Mouse (Mus musculus): ENCODE measurements at regions not wholly inside any gene's neighbourhood (a gene's known extent, or its start where the extent isn't known, plus 50 kb on each side); places are given as distances from the start of the nearest gene placed in this dataset.
"Not testable (repeated sequence)": the region's sequence is repeated elsewhere in the genome, so short reads cannot be mapped to it uniquely, and the experiment has no call there.

DNA sequence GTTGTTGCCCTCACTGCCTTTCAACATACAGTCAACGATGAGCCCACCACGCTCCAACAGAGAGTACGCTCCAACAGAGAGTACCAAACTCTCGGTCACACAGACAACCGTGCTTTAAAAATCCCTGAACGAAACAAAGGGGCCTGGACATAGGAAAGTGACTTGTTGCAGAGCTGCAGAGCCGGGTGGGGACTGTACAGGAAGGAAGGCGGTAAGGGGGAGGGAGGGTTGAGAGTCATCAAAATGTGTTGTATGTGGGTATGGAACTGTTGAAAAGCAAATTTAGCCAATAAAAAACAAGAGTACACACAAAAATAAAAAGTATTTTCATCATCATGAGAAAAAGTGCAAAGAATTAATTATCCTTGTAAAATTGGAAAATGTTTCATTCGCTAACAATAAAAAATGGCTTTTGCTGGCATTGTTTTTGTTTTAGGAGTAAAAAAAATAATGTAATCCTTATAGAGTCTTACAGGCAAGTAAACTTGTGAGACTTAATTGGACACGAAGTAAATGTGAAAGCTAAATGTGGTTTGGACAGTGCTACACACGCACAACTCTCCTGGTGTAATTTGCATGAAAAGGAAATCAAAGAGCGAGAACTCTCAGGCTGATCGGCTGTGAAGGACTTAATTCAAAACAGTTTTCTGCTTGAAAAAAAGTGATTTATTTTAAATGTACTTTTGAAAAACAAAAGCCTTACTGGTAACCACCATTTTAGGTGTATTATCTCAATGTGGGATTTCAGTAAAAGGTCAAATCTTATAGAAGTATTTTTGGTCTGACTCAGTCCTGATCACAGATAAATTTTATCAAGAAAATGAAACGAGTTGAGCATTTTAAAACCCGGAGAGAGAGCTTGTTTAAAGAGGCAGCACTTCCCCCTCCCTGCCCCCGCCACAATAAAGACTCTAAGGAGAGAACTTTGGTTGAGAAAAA, 129.4 kb downstream of the Kcnrg start:
- in situ Hi-C loops (cut with MboI; ENCODE audit: low pct_unique_long_range_greater_than_20kb in 1 of 2, low sequenced_read_pairs in 2 of 2, unreplicated experiment in 1 of 2) = no loop called here

DNA sequence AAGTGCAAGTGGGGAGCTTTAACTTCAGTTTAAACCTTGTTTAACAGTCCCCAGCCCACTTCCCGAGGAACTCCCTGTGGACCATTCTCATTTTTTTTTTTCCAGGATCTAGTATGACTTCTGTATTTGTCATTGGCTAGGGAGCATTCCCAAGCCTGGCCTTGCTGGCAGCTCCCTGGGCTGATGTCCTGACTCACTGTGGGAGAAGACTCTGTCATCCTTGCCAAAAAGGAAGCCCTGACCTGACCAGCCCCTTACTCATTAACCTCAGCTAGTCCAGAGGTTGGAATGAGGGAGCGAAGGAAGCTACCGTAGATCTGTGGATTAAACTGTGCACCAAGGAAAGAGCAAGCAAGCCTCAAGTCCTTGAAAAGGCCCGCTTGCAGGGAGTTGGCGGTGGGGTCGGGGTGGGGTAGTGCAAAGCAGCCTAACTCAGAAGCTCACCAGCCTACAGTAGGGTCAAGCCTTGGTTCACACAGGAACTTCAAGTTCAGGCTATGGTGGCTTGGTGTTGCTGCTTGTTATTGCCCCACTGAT, 130.3 kb downstream of the Kcnrg start:
- in situ Hi-C loops (cut with MboI; ENCODE audit: low pct_unique_long_range_greater_than_20kb in 1 of 2, low sequenced_read_pairs in 2 of 2, unreplicated experiment in 1 of 2) = no loop called here

DNA sequence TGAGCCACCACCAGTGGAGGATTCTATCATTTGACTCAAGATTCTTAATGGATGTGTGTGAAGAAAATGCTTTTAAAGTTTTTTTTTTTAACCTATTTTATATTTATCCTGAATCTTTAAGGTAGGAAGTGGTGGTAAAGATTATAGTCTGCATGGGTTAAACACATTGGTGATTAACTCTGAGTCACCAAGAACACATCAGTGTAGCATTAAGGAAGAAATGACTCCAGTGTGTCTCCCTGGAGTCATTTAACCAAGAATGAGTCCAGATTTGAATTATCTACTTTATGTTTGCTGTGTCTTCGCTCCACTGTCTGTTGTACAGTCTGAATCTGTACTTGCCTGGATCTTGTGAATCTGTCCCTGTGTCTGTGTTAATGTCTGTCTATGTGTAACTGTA, 132.2 kb downstream of the Kcnrg start:
- in situ Hi-C loops (cut with MboI; ENCODE audit: low pct_unique_long_range_greater_than_20kb in 1 of 2, low sequenced_read_pairs in 2 of 2, unreplicated experiment in 1 of 2) = no loop called here

DNA sequence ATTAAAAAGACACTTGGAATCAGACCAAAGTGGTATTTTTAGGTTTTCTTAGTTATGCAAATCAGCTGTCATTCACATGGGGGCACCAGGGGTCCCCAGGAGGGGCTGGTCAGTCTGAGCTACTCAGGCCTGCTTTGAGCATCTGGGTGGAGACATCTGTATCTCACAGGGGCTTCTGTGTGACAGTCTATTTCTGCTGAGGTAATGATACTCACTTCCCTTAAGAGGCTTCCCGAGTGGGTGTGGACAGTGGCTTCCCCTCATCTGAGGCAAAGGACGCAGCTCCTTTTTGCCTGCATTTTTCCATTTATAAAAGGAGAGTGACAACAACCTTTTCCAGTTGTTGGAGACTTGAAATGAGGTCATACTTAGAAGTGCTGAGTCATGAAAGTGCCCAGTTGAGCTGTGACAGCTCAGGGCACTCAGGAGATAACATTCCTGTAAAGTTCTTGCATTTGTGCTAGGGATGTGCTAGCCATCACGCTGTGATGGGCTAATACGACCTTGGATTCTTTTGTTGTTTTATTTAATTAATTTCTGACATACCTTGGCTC, 136.7 kb downstream of the Kcnrg start:
- in situ Hi-C loops (cut with MboI; ENCODE audit: low pct_unique_long_range_greater_than_20kb in 1 of 2, low sequenced_read_pairs in 2 of 2, unreplicated experiment in 1 of 2) = no loop called here

DNA sequence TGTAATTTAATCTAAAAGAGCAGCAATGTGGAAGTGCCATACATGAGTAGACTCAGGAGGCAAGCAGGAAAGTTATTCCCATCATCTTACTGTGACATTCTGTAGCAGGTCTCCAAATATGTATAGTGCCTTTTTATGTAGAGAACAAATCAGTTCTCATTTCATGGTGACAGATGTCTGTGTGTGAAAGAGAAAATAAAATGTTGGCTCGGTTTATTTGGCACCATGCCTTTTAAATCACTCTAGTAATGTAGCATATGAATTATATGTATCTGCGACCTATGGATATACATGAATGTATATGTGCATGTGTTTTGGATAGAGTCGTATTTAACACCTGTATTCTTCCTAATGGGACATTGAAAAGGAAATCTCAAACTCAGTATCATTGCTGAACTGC, 146.2 kb downstream of the Kcnrg start:
- in situ Hi-C loops (cut with MboI; ENCODE audit: low pct_unique_long_range_greater_than_20kb in 1 of 2, low sequenced_read_pairs in 2 of 2, unreplicated experiment in 1 of 2) = no loop called here

DNA sequence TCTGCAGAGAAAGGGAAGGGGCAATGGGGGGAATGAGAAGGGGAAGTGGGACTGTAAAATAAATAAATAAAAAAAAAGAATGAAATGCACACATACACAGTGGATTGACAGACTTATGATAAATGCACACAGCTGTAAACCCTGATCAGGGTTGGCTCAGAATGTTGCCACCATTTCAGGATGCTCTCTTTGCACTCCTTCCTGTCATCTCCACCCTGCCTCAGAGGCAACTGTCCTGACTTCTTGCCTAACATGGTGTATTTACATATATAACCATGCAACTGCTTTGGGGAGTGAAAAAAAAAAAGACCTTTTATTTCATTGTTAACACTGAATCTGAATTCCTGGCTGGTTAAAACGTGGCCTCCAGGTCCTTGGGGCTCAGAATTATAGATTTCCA, 149.4 kb downstream of the Kcnrg start:
- in situ Hi-C loops (cut with MboI; ENCODE audit: low pct_unique_long_range_greater_than_20kb in 1 of 2, low sequenced_read_pairs in 2 of 2, unreplicated experiment in 1 of 2) = no loop called here

DNA sequence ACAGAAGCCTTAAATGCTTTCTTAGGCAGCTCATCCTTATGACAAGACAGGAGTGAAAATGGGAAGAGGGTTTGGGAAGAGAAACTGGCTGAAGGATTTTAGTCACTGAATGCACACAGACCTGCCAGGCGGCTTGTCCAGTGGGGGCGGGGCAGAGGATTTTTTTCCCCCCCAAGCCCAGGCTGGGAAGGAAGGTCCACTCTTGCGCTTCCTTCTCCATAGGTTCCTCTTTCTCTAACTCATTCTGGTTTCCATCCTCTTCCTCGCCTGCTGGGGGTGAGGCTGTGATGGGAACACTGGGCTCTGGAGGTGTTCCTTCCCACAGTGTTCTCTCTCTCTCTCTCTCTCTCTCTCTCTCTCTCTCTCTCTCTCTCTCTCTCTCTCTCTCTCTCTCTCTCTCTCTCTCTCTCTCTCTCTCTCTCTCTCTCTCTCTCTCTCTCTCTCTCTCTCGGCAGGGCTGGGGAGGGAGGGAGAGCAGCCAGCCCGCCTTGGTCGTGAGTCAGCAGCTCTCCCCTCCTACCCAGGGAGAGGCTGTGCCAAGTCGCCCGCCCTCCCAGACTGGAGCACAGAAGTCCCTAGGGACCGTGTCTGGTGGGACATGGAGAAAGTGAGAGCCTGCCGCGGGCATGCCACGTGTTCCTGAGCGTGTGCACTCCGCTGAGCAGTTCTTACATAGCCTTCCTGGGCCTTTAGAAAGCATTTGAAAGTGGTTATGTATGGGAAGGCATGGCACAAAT, 150.0 kb downstream of the Kcnrg start:
- in situ Hi-C loops (cut with MboI; ENCODE audit: low pct_unique_long_range_greater_than_20kb in 1 of 2, low sequenced_read_pairs in 2 of 2, unreplicated experiment in 1 of 2) = no loop called here

DNA sequence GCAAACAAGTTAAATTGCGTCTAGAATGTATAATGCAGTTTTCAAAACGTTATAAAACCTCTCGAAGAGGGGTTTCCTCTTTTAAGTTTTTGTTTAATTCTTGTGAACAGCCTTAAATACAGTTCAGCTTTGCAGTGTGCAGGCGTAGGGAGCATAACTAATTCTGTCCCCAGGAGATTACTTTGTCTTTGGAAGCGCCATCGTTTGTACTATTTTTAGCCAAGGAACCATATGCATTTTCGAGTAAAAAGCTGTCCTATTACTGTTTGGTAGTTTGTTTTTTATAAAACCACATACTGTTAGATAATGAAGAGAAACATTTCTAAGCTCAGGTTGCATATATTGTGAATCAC, 150.5 kb downstream of the Kcnrg start:
- in situ Hi-C loops (cut with MboI; ENCODE audit: low pct_unique_long_range_greater_than_20kb in 1 of 2, low sequenced_read_pairs in 2 of 2, unreplicated experiment in 1 of 2) = no loop called here

DNA sequence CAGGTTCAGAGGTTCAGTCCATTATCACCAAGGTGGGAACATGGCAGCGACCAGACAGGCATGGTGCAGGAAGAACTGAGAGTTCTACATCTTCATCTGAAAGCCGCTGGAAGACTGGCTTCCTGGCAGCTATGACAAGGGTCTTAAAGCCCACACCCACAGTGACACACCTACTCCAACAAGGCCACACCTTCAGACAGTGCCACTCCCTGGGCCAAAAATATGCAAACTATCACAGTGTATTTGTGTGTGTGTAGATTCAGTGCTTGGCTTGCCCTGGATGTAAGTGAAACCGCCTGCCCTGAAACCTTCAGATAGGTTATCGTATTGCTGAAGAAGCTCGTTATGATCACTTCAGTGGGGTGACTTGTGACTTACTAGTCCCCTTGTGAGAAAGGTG, 151.3 kb downstream of the Kcnrg start:
- in situ Hi-C loops (cut with MboI; ENCODE audit: low pct_unique_long_range_greater_than_20kb in 1 of 2, low sequenced_read_pairs in 2 of 2, unreplicated experiment in 1 of 2) = no loop called here

DNA sequence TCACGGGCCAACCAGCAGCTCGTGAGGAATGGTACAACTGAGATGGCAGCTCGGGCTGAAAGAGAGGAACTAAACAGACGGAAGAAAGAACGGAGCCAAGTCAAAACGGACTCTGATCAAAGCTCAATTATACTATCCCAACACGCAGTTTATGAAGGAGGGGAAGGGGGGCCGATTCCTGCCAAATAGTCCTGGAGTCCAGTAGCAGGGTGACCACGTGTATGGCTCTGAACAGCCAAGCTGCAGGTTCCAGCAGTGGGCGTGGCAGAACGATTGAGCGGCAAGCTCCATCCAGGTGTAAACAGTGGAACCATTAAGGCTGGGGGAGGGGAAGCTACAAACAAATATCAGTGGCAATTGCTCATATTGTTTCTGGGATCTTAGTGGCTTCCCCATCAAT, 152.9 kb downstream of the Kcnrg start:
- in situ Hi-C loops (cut with MboI; ENCODE audit: low pct_unique_long_range_greater_than_20kb in 1 of 2, low sequenced_read_pairs in 2 of 2, unreplicated experiment in 1 of 2) = not testable (repeated sequence)

DNA sequence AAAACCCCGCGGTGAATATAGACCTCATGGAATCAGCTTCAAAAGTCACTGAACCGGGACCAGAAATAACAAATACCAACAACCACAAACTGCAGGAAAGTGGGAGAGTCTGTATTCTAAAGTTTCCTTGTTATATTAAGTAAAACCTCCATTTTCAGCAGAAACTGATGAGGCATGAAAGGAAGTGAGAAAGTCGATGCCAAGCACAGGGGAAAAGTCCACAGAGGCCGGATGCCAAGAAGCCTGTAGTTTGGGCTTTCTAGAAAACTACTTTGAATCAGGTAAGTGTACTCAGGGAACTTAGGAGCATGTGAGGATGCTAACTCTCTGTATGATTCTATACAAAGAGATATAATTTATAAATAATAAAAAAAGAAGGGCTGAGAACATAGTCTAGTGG, 154.8 kb downstream of the Kcnrg start:
- in situ Hi-C loops (cut with MboI; ENCODE audit: low pct_unique_long_range_greater_than_20kb in 1 of 2, low sequenced_read_pairs in 2 of 2, unreplicated experiment in 1 of 2) = no loop called here

DNA sequence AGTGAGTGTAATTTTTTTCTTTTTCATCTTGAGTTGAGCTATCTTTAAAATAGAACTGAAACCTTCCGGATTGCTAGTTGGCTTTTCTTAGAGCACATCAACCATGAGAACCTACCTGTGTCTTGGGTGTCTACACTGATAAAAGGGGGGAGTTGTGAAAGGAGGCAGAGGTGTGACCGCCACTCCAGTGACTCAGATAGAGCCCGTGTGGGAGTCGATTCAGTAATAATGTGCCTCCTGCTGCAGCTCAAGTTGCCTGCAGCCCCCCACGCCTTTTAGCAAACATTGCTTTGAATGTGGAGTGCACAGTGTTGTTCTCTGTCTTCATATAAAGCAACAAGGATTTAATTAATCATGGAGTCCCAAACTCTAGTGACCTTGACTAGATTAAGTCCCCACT, 162.6 kb downstream of the Kcnrg start:
- in situ Hi-C loops (cut with MboI; ENCODE audit: low pct_unique_long_range_greater_than_20kb in 1 of 2, low sequenced_read_pairs in 2 of 2, unreplicated experiment in 1 of 2) = no loop called here

DNA sequence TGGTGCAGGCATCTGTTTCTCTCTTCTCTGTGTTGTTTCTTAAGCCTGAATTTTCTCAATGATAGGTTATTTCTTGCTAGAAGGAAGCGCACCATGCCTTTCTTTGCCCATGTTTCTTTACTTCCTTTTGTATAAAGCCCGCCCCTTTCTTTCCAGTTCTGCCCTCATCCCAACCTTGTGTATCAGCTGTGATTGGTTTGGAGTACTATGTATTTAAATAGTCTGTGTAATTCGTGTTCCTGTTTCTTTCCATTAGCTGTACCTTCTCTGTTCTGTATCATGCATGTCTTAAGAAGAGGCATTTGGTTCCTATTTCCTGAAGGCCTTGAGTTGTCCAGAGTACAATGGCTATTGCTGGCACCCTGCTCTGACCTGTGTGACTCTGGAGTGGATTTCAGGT, 166.9 kb downstream of the Kcnrg start:
- in situ Hi-C loops (cut with MboI; ENCODE audit: low pct_unique_long_range_greater_than_20kb in 1 of 2, low sequenced_read_pairs in 2 of 2, unreplicated experiment in 1 of 2) = no loop called here

DNA sequence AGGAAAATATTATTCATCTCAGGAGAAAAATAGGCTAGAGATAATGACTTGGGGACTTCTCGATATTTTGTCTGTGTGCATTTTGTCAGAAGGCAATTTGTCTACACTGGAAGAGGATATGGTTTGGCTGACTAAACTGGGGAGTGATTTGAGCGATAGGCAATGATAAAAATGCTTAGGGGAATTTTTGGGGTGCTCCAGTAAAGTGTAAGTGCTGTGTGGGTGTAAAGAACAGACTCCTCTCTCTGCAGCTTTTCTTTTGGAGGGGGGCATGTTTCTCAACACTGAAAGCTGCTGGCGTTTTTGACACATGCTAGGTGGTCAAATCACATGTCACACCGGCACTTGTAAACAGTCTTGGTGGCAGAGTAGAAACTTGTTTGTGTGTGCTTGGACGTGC, 171.4 kb downstream of the Kcnrg start:
- in situ Hi-C loops (cut with MboI; ENCODE audit: low pct_unique_long_range_greater_than_20kb in 1 of 2, low sequenced_read_pairs in 2 of 2, unreplicated experiment in 1 of 2) = no loop called here

DNA sequence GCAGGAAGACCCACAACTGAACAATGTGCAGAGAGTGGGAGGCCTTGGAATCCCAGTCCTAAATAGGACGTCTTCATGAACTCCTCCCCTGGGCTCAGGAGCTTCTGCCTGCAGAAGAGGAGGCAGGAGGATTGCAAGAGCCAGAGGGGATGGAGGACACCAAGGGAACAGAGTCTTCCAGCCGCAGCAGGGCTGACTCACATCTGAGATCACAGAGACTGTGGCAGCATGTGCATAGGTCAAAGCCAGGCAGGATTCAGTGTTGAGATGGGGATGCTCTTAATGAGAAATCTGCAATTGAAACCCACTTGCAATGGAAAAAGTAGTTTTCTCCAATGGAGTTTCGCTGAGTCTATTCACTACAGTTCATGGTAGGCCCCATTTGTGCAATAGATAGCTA, 175.9 kb downstream of the Kcnrg start:
- in situ Hi-C loops (cut with MboI; ENCODE audit: low pct_unique_long_range_greater_than_20kb in 1 of 2, low sequenced_read_pairs in 2 of 2, unreplicated experiment in 1 of 2) = no loop called here

DNA sequence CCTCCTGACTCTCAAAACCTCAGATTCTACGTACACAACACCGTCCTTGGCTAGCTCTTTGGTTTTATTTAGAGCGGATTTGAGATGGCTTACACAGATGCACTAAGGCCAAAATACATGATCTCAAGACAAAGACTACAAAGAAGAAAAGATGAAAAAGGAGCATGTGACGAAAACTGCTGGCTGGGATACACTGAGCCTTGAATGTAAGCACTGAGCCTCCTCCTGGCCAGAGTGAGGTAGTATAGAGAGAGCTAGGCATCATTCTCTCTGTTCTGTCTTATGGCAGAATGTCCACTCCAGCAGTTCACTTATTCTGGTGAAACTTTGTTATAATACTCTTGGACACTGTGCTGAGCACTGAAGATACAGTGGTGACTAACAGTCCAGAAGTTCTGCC, 177.4 kb downstream of the Kcnrg start:
- in situ Hi-C loops (cut with MboI; ENCODE audit: low pct_unique_long_range_greater_than_20kb in 1 of 2, low sequenced_read_pairs in 2 of 2, unreplicated experiment in 1 of 2) = no loop called here

DNA sequence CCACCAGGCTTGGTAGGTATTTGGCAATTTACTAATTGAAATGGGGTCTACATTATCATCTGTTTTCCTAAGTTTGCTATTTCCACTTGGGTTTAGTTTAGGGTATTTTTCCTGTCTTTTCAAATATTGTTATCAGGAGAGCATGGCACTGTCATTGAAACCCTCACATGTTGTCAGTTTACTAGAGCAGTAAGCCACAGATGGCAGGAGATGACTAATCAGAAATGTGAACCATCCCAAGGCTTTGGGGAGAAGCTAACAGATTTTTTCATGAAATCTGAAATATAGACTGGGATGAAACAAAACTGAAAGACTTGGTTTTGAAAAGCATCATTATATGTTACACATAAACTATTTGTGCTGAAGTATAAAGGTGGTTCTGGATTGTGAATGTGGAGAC, 178.8 kb downstream of the Kcnrg start:
- in situ Hi-C loops (cut with MboI; ENCODE audit: low pct_unique_long_range_greater_than_20kb in 1 of 2, low sequenced_read_pairs in 2 of 2, unreplicated experiment in 1 of 2) = no loop called here

DNA sequence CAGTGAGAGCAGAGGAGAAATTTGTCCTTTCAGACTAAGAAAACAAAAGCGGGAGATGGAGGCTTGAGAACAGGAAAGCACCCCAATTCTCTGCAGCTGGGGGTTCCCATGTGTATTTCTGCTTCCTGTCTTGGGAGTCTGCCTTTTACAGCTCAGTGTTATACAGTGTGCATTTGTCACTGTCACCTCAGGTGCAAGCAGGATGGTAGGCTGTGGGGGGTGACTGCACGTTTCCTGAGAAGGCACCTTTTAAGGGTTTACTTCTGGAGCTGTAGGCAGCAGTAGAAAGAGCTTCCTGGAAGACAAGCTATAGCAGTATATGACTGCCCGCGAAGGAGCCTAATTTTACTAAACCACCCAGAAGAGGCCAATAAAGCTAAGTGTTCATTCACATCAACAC, 180.5 kb downstream of the Kcnrg start:
- in situ Hi-C loops (cut with MboI; ENCODE audit: low pct_unique_long_range_greater_than_20kb in 1 of 2, low sequenced_read_pairs in 2 of 2, unreplicated experiment in 1 of 2) = no loop called here

DNA sequence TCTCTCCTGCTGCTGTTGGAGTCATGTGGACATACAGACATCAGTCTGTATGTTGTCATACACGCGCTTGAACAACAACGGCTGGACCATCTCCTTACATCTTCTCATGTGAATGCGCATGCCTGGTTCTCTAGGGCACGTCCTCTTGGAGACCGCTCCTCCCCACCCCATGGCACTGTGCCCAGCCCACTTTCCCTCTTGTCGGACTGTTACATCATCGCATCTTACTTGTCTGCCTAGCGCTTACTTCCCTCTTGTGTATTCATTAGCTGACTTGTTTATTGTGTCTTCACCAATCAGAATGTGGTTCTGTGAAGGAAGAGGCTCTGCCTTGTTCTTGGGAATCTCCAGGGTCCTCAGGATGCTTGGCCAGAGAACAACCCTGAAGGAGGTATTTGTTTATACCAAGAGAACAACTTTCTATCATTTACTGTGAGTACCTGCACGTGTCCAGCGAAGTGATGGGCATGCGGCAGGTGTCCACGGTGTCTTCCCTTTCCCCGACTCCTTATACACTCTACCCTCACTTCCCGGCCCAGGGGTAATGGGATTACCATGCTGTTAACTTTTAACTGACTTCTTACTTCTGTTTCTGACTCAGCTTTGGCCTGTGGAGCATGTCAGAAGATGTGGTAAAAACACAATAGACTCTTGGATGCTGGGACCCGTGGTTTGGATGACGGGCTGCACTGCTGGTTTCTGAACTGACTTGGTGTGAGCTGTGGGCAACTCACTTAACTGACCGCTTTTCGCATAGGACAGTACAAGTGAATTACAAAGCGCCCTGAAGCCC, 181.9 kb downstream of the Kcnrg start:
- in situ Hi-C loops (cut with MboI; ENCODE audit: low pct_unique_long_range_greater_than_20kb in 1 of 2, low sequenced_read_pairs in 2 of 2, unreplicated experiment in 1 of 2) = no loop called here
